Mouse (Mus musculus) stomach, postnatal 0 days (tissue): Measurements from ENCODE around the gene Rhoh. TPM values are rescaled to one million over a fixed set of nuclear protein-coding genes. Genes with fewer than 3 reads are reported as not detected.

Experiments used
- ATAC-seq: fragments of 200-750 bp; cut with Nextera tagmentation; 2 replicates; pipeline ENCODE4 v1.8.0; 2017; ENCODE audit not compliant: low FRiP score, low TSS enrichment
- DNase-seq: peaks from one replicate; pipeline ENCODE4 v3.0.0-alpha.2; 2016; ENCODE audit warnings: low spot score
- H3K27ac ChIP-seq: fragments of 300-500 bp; sonication (generic); replicated peaks from 2 replicates; pipeline ENCODE4 v1.5.1; 2014; ENCODE audit warnings: mild to moderate bottlenecking, control low read depth
- H3K27me3 ChIP-seq: fragments of 300-500 bp; sonication (generic); 2 replicates; pipeline ENCODE4 v1.6.1; 2014; ENCODE audit warnings: low read length; ENCODE audit not compliant: control insufficient read depth, insufficient read depth
- H3K36me3 ChIP-seq: fragments of 300-500 bp; sonication (generic); 2 replicates; pipeline ENCODE4 v1.6.1; 2014; ENCODE audit warnings: low read length, mixed read lengths; ENCODE audit not compliant: control insufficient read depth, insufficient read depth
- H3K4me1 ChIP-seq: fragments of 300-500 bp; sonication (generic); replicated peaks from 2 replicates; pipeline ENCODE4 v1.6.1; 2014; ENCODE audit warnings: antibody characterized with exemption; ENCODE audit not compliant: control insufficient read depth, insufficient read depth
- H3K4me2 ChIP-seq: fragments of 300-500 bp; sonication (generic); replicated peaks from 2 replicates; pipeline ENCODE4 v1.6.1; 2014; ENCODE audit warnings: low read depth, mild to moderate bottlenecking, control low read depth, moderate library complexity
- H3K4me3 ChIP-seq: fragments of 300-500 bp; sonication (generic); 2 replicates; pipeline ENCODE4 v1.5.1; 2014; ENCODE audit warnings: low read depth, low read length, control low read depth
- H3K9ac ChIP-seq: fragments of 300-500 bp; sonication (generic); 2 replicates; pipeline ENCODE4 v1.6.1; 2014; ENCODE audit warnings: mild to moderate bottlenecking, low read length, control low read depth, mixed read lengths
- H3K9me3 ChIP-seq: fragments of 300-500 bp; sonication (generic); 2 replicates; pipeline ENCODE4 v1.6.1; 2016; ENCODE audit warnings: low read length; ENCODE audit not compliant: control insufficient read depth
- CTCF ChIP-seq: IDR thresholded peaks from 2 replicates; pipeline ENCODE4 v1.5.1; 2016; ENCODE audit warnings: antibody characterized with exemption, low read depth, mild to moderate bottlenecking, moderate library complexity
- EP300 ChIP-seq: optimal IDR thresholded peaks from 2 replicates; pipeline ENCODE3; 2016; ENCODE audit warnings: antibody characterized with exemption
- WGBS: fragments of 180-500 bp; shearing (Covaris S2); extraction: QIAGEN DNeasy Blood & Tissue Kit; methylation state at CpG from one replicate; pipeline ENCODE4 v1.1.7; 2014; 5-methylcytosine and 5-hydroxymethylcytosine counted together
- polyA plus RNA-seq: library from polyadenylated mRNA; unstranded; fragments of >200 nt; fragmentation: Nextera tagmentation; extraction: Ambion mirVana; gene quantifications from 2 replicates; pipeline ENCODE4 v1.2.1, GENCODE M21; 2015

The Rhoh gene
- polyA plus RNA-seq, 1 experiment from 2014 or later: 0.51 TPM

- TF ChIP-seq CTCF: no peak
- no peak for TF ChIP-seq EP300
- H3K27me3 ChIP-seq: no peaks in the 10 kb centered on the region
- H3K9ac ChIP-seq: no peak overlapping the region
- no peaks in the 10 kb centered on the region; the same call in 1 of the 2 replicates for H3K9me3 ChIP-seq
- DNase-seq (no peak), ATAC-seq (0 out of 2 replicates have a peak, but pooled peaks have one; percentile 35)
- no peaks in the 10 kb centered on the region for H3K4me1 ChIP-seq
- 82% methylated on average over 4 of the region's 4 CpGs for WGBS
- H3K27ac ChIP-seq: no peak overlapping the region
- H3K4me2 ChIP-seq: no peak overlapping the region
- no peaks in the 10 kb centered on the region for H3K36me3 ChIP-seq
- no peak overlapping the region for H3K4me3 ChIP-seq
These were observed 49.4 kb downstream of the Rhoh start for GRCm38 (mm10) chr5:65910398-65910797.

- no peak overlapping the region for H3K4me3 ChIP-seq
- no peaks in the 10 kb centered on the region for H3K4me1 ChIP-seq
- H3K9ac ChIP-seq: no peak overlapping the region
- WGBS: 67% methylated on average over 7 of the region's 7 CpGs
- no peak for DNase-seq
- no peak overlapping the region for H3K4me2 ChIP-seq
- TF ChIP-seq CTCF (no peak), EP300 (no peak)
- no peak for ATAC-seq
- H3K27ac ChIP-seq: no peak overlapping the region
- no peaks in the 10 kb centered on the region for H3K9me3 ChIP-seq
- H3K36me3 ChIP-seq: no peaks in the 10 kb centered on the region
- H3K27me3 ChIP-seq: no peaks in the 10 kb centered on the region
These were observed 50.7 kb downstream of the Rhoh start for GRCm38 (mm10) chr5:65911676-65912075.

- 70% methylated on average over 5 of the region's 5 CpGs for WGBS
- no peak overlapping the region for H3K9ac ChIP-seq
These were observed 51.2 kb downstream of the Rhoh start for GRCm38 (mm10) chr5:65912201-65912600.

GRCm38 (mm10) chr5:65913126-65913525 lies 52.1 kb downstream of the Rhoh start:
- H3K4me2 ChIP-seq: no peak overlapping the region
- H3K36me3 ChIP-seq: no peaks in the 10 kb centered on the region
- TF ChIP-seq EP300: no peak
- no peak for TF ChIP-seq CTCF
- no peak for ATAC-seq
- no peak overlapping the region for H3K27ac ChIP-seq
- 90% methylated on average over 9 of the region's 9 CpGs for WGBS
- DNase-seq: no peak
- no peaks in the 10 kb centered on the region for H3K9me3 ChIP-seq
- H3K9ac ChIP-seq: no peak overlapping the region
- no peaks in the 10 kb centered on the region for H3K27me3 ChIP-seq
- H3K4me3 ChIP-seq: no peak overlapping the region
- no peaks in the 10 kb centered on the region for H3K4me1 ChIP-seq

More at GRCm38 (mm10) chr5:65912201-65912600, 51.2 kb downstream of the Rhoh start:
- no peak overlapping the region for H3K27ac ChIP-seq
- H3K36me3 ChIP-seq: no peaks in the 10 kb centered on the region
- no peaks in the 10 kb centered on the region for H3K27me3 ChIP-seq
- TF ChIP-seq EP300 (no peak), CTCF (no peak)
- H3K4me1 ChIP-seq: no peaks in the 10 kb centered on the region
- no peak overlapping the region for H3K4me3 ChIP-seq
- no peaks in the 10 kb centered on the region for H3K9me3 ChIP-seq
- no peak overlapping the region for H3K4me2 ChIP-seq
- DNase-seq (no peak), ATAC-seq (no peak)

- DNase-seq (no peak), ATAC-seq (no peak)
- TF ChIP-seq EP300 (no peak), CTCF (no peak)
- 89% methylated on average over 7 of the region's 7 CpGs for WGBS
- Histone ChIP-seq H3K27ac (no peak overlapping the region), H3K4me1 (no peaks in the 10 kb centered on the region), H3K9ac (no peak overlapping the region), H3K27me3 (no peaks in the 10 kb centered on the region), H3K36me3 (no peaks in the 10 kb centered on the region), H3K4me2 (no peak overlapping the region), H3K4me3 (no peak overlapping the region), H3K9me3 (no peaks in the 10 kb centered on the region)
These were observed 53.3 kb downstream of the Rhoh start for GRCm38 (mm10) chr5:65914342-65914741.

GRCm38 (mm10) chr5:65916930-65917329 lies 55.9 kb downstream of the Rhoh start:
- ATAC-seq (no peak), DNase-seq (no peak)
- no peak overlapping the region for H3K27ac ChIP-seq
- no peak overlapping the region for H3K4me2 ChIP-seq
- no peak for TF ChIP-seq EP300
- no peak for TF ChIP-seq CTCF
- no peaks in the 10 kb centered on the region for H3K36me3 ChIP-seq
- no peaks in the 10 kb centered on the region for H3K4me1 ChIP-seq
- H3K9ac ChIP-seq: no peak overlapping the region
- no peak overlapping the region for H3K4me3 ChIP-seq
- WGBS: 86% methylated on average over 5 of the region's 5 CpGs
- H3K27me3 ChIP-seq: no peaks in the 10 kb centered on the region
- H3K9me3 ChIP-seq: no peaks in the 10 kb centered on the region
